Mouse (Mus musculus): ENCODE measurements around the gene Pcca.
"Not testable (repeated sequence)": the region's sequence is repeated elsewhere in the genome, so short reads cannot be mapped to it uniquely, and the experiment has no call there.

The Pcca gene

GRCm38 (mm10) chr14:122560893-122561452 is 26.8 kb downstream of the Pcca start:
- DNase-seq (ENCODE audit: low spot score) = not testable (repeated sequence)

DNA sequence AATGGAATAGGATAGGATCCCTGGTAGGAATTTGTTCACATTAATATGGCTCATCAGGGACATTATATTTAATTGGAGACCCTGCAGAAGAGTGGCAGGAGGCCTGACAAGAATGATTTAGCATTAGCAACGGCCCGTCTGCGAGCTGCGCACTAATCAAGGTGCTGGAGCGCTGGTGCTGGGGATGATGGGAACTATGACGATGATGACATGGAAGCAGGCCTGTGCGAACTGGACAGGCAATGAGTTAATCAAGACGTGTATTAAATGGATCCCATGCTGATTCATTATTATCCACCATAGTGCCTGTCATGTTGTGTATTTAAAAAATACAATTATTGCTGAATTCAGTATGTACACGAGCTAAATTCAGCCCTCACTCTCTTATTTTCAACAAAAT is 36.7 kb downstream of the Pcca start:
- DNase-seq (ENCODE audit: low spot score) = no peak

DNA sequence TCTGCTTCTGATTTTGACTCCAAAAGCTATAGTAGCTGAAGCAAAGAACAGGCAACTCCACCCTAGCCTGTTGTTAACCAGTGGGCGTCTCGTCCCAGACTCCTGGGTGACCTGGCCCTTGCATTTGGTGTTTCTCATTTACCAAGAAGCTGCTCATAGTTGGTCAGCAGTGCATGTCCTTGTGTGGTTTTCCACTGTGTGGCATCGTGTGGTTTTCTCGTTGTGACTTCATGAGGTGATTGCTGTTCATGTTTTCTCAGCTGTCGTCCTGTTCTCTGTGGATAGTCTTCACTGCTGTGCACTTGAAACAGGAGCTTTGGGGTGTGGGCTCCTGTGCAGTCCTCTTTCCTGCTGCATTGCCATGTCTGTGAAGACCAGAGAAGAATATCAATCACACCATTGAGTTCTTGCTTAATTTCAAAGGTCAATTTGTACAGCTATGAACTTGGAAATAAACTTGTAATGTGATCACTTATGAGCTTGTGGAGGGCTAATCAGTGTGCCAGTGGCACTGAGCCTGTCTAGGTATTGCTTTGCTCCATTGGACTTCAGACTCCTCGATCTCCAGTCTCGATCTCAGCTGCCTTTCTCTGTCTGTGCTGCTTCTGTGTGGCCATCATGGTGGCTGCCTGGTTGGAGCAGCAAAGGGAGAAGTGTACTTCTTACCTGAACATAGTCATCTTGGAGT is 40.1 kb downstream of the Pcca start:
- DNase-seq (ENCODE audit: low spot score) = no peak

DNA sequence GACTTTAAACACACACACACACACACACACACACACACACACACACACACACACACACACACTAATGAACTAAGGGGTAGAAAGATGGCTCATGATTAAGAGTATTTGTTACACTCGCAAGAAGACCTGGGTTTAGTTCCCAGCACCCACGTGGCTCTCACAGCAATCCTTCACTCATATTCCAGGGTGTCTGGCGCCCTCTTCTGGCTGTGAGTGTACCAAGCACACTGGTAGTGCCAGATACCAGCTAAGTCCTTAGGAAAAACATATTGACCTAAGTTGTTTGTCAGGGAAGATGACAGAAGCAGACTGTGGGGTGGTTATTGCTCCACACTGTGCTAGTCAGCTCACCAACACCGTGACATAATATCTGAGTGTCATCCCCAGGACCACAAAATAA is 43.7 kb downstream of the Pcca start:
- no peak for DNase-seq (ENCODE audit: low spot score)

DNA sequence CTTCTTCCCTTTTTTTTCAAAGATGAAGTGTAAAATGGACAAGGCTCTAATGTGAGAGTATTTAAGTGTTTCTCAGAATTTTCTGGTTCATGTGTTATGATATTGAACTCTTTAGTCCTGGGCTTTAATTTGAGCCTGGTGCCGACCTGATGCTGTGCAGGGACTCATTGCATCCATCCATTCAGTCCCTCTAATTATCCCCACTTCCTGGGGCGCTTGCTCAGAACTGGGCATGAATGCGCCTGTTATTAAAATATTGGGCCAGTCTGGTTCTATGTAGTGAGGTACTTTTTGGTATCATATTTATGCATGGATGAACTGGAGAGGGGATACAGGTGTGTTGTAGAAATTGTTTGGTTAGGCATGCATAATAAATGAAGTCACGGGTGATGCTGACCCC is 47.9 kb downstream of the Pcca start:
- DNase-seq (ENCODE audit: low spot score) = no peak

- DNase-seq (ENCODE audit: low spot score) = no peak
Measured at GRCm38 (mm10) chr14:122582491-122583077, 48.5 kb downstream of the Pcca start.

- not testable (repeated sequence) for DNase-seq (ENCODE audit: low spot score)
Measured at GRCm38 (mm10) chr14:122584087-122584486, 50.0 kb downstream of the Pcca start.

DNA sequence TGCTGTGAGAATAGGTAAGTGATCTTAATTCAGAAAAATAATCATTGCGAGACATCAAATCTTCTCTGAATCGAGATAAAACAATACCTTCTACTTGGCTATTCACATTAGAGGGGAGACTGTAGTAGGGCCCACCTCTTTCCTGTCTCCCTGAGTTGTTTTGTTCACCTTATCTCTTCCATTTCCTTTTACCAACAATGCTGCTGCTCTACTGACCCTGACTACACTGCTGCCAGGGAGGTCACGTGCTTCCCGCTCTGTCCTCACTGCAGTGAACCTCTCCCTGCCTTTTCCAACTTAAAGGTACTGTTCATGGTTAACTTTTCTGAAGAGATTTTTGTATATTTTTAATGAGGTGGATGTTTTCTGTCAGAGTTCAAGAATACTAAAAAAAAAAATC is 52.8 kb downstream of the Pcca start:
- DNase-seq (ENCODE audit: low spot score) = no peak

GRCm38 (mm10) chr14:122597534-122597933 is 63.4 kb downstream of the Pcca start:
- DNase-seq (ENCODE audit: low spot score) = no peak

- DNase-seq (ENCODE audit: low spot score) = no peak
Measured at GRCm38 (mm10) chr14:122598802-122599201, 64.7 kb downstream of the Pcca start.

GRCm38 (mm10) chr14:122599839-122600238 is 65.7 kb downstream of the Pcca start:
- no peak for DNase-seq (ENCODE audit: low spot score)

GRCm38 (mm10) chr14:122602701-122603100 is 68.6 kb downstream of the Pcca start:
- no peak for DNase-seq (ENCODE audit: low spot score)

DNA sequence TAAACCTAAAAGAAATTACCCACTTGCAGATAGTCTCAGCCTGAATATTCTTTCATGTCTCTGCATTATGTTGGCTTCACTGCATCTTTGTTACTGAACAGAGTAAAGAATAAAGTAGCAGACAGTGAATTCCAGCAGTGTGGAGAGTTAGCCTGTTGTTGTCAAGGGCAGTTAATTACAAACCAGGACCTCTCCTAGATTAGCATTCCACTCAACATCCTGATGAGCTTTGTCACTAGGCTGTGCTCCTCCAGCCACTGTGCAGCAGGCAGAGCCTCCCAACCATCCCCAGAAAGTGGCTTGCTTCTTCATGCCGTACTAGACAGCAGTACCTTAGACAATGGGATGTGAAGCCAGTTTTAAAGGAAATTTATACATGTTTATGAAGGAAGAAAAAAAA is 72.4 kb downstream of the Pcca start:
- no peak for DNase-seq (ENCODE audit: low spot score)

DNA sequence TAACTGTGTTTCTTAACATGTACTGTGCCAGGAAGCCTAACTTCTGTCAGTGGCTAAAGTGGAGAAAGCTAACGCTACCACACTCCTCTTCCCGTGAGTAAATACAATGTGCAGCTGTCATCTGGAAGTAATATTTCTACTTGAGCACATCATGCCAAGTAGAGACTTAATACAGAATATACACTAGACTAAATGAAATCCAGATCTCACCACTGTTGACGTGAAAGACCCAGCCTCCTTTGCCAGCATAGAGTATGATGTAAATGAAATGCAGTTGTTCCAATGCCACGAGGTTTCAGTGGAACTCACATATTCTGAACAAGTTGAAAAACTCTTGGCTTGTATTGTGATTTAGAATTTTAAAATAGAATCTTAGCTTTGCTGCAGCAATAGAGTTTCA is 73.3 kb downstream of the Pcca start:
- DNase-seq (ENCODE audit: low spot score) = no peak

- DNase-seq (ENCODE audit: low spot score) = no peak
Measured at GRCm38 (mm10) chr14:122608323-122608722, 74.2 kb downstream of the Pcca start.

DNA sequence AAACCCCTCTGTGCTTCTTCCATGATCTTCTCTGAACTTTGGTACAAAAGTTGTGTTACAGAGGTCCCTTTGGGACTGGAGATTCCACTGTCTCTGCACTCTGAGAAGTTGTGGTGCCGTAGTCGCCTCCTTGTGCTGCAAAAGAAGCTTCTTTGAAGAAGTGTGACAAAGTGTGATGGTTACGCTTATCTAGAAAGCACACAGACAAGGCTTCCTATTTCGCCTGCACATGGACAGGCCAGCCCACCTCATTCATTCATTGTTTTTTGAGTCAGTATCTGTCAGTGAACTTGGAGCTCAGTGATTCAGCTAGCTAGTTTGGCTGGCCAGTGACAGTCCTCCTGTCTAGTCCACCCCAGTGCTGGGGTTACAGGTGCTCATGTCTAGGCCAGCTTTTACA is 76.9 kb downstream of the Pcca start:
- no peak for DNase-seq (ENCODE audit: low spot score)

- no peak for DNase-seq (ENCODE audit: low spot score)
Measured at GRCm38 (mm10) chr14:122612317-122612716, 78.2 kb downstream of the Pcca start.

GRCm38 (mm10) chr14:122617656-122618055 is 83.5 kb downstream of the Pcca start:
- DNase-seq (ENCODE audit: low spot score) = no peak

DNA sequence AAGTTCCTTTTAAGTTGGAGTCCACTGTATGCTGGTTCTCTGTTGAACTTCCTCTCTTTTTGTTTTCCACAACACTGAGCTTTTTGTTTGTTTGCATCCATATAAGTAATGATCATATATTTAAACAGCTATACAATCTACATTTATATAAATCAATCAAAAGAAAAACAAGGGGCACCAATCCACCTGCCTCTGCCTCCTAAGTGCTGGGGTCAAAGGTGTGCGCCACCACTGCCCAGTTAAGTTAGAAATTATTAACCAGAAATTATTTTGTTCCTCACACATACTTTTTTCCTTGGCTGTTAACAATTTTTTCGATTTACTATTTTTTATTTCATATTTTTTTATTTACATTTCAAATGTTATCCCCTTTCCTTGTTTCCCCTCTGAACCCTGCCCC is 99.3 kb downstream of the Pcca start:
- no peak for DNase-seq (ENCODE audit: low spot score)

DNA sequence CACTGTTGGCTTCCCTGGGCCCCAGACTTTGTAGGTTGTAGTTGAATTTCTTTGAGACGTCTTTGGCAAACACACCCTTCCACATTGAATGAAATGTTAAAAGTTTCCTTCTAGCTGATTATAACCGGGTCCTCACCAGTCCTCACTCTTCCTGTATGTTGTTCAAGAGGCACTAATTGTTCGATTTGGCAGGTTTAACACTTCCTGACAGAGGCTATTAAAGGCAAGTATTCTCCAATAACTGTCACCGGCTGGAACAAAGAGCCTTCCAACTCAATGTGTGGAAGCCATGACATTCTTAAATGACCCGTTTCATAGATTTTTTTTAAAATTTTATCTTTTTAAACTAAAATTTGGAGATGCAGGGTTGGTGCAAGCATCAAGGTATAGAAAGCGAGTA is 102.5 kb downstream of the Pcca start:
- no peak for DNase-seq (ENCODE audit: low spot score)

DNA sequence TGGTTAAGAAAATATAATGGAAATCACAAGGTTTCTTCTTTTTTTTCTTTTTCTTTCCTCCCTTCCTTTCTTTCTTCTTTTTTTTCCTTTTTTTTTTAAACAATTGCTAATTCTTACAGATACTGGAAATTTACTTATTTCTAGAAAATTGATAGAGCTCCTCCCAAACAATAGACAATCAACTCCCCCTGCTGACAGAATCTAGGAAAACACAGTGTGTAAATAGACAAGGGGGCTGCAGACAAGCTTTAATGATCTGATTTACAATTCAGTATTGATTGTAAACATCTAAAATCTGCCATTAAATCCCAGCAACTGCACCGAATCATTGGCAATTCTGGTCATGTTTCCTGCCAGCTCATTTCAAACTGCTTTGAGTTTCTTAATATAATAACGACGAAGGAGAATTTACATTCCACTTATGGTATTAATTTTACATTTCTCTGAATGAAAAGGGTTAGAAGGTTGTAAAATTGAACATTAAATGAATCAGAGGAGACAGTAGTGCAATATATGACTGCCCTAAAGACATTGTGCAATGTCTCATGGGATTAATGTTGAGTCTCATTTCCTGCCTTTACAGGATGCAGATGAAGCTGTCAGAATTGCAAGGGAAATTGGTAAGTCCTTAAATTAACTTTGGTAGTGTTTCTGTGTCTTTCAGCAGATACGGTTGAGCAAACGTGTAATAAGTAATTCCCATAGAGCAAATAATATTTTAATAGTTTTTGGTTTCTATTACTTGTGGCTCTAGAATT is 103.9 kb downstream of the Pcca start:
- DNase-seq (ENCODE audit: low spot score) = no peak

- no peak for DNase-seq (ENCODE audit: low spot score)
Measured at GRCm38 (mm10) chr14:122639168-122639720, 105.1 kb downstream of the Pcca start.

DNA sequence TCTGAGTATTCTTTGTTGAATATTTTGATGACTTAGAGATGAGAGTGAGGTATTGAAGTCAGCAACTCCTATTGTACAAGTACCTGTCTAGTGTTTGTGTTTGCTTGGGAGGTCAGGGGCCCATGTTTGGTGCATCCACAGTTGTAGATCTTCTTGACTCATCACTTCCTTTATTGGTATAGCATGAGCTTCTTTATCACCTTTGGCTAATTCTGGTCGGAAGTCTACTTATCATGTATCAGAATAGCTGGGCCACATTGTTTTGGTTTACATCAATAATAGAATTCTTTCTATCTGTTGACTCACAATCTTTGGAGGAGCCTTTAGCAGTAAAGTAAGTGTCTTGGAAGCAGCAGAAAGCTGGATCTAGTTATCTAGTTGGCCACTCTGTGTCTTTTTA is 108.3 kb downstream of the Pcca start:
- no peak for DNase-seq (ENCODE audit: low spot score)

All from ovary, adult 18-20 months (tissue).